Mouse (Mus musculus) ES-E14 (cell line): Measurements from ENCODE around the gene Acvr1. TPM values are rescaled to one million over a fixed set of nuclear protein-coding genes. Genes with fewer than 3 reads are reported as not detected.

Source experiments
- DNase-seq: peaks from one replicate; pipeline ENCODE4 v3.0.0-alpha.2; 2013; ENCODE audit warnings: low read depth, low spot score
- H3K27ac ChIP-seq: 2 replicates; pipeline ENCODE4 v1.5.1; 2012; ENCODE audit warnings: low read depth, mild to moderate bottlenecking, low read length, moderate library complexity, mixed read lengths; ENCODE audit not compliant: poor library complexity, insufficient read depth, severe bottlenecking
- H3K36me3 ChIP-seq: 2 replicates; pipeline ENCODE4 v1.6.1; 2012; ENCODE audit warnings: mild to moderate bottlenecking, low read length, moderate library complexity, mixed read lengths; ENCODE audit not compliant: control insufficient read depth, poor library complexity, insufficient read depth, severe bottlenecking
- H3K4me1 ChIP-seq, 2 experiments: fragments of 150-350 bp in 1 of 2; sonication (generic) in 1 of 2; 2 replicates each; pipeline ENCODE4 v1.6.1; 2012; ENCODE audit warnings: low read length in 2 of 2, mild to moderate bottlenecking in 1 of 2, mixed read lengths in 1 of 2; ENCODE audit not compliant: control insufficient read depth in 2 of 2, insufficient read depth in 2 of 2, poor library complexity in 1 of 2
- H3K4me3 ChIP-seq, 2 experiments: fragments of 150-350 bp in 1 of 2; sonication (generic) in 1 of 2; 2 replicates each; pipeline ENCODE4 v1.5.1; 2012; ENCODE audit warnings: low read length in 2 of 2, low read depth in 1 of 2, mild to moderate bottlenecking in 1 of 2, mixed read lengths in 1 of 2; ENCODE audit not compliant: insufficient read depth in 1 of 2, poor library complexity in 1 of 2, severe bottlenecking in 1 of 2
- H3K9ac ChIP-seq: 2 replicates; pipeline ENCODE4 v1.6.1; 2012; ENCODE audit warnings: low read depth, mild to moderate bottlenecking, low read length, mixed read lengths; ENCODE audit not compliant: poor library complexity, insufficient read depth, severe bottlenecking
- H3K9me3 ChIP-seq: fragments of 150-350 bp; sonication (generic); 2 replicates; pipeline ENCODE4 v1.6.1; 2012; ENCODE audit warnings: low read depth, mild to moderate bottlenecking, low read length; ENCODE audit not compliant: control insufficient read depth, insufficient read depth
- CHD2 ChIP-seq: IDR thresholded peaks from 2 replicates; pipeline ENCODE4 v1.6.1; 2014; ENCODE audit warnings: mild to moderate bottlenecking, low read depth, low read length, inconsistent platforms
- HCFC1 ChIP-seq: IDR thresholded peaks from 2 replicates; pipeline ENCODE4 v1.6.1; 2012; ENCODE audit warnings: low read length, inconsistent platforms, borderline replicate concordance; ENCODE audit not compliant: insufficient read depth
- MAFK ChIP-seq: IDR thresholded peaks from 2 replicates; pipeline ENCODE4 v1.6.1; 2014; ENCODE audit warnings: mild to moderate bottlenecking, low read depth, low read length, inconsistent platforms; ENCODE audit not compliant: insufficient read depth
- ZC3H11A ChIP-seq: IDR thresholded peaks from 2 replicates; pipeline ENCODE4 v1.6.1; 2012; ENCODE audit warnings: low read depth, mild to moderate bottlenecking, inconsistent platforms, low read length, borderline replicate concordance
- ZNF384 ChIP-seq: IDR thresholded peaks from 2 replicates; pipeline ENCODE4 v1.6.1; 2012; ENCODE audit warnings: low read depth, low read length, inconsistent platforms
- in situ Hi-C, 2 experiments: fragments of 600-800 bp; cut with MboI; formaldehyde crosslinking; loops; one replicate each; pipeline ENCODE4 v1.15.1; 2025; ENCODE audit warnings: low sequenced_read_pairs in 2 of 2, inconsistent platforms in 1 of 2; ENCODE audit not compliant: unreplicated experiment in 2 of 2
- total RNA-seq: library from RNA; depleted of rRNA; stranded (reverse); fragments of 300-350 nt; gene quantifications from 2 replicates; pipeline ENCODE4 v1.2.3, GENCODE M21; 2012

Acvr1 gene
- total RNA-seq, 1 experiment, result 6.6 TPM

DNA sequence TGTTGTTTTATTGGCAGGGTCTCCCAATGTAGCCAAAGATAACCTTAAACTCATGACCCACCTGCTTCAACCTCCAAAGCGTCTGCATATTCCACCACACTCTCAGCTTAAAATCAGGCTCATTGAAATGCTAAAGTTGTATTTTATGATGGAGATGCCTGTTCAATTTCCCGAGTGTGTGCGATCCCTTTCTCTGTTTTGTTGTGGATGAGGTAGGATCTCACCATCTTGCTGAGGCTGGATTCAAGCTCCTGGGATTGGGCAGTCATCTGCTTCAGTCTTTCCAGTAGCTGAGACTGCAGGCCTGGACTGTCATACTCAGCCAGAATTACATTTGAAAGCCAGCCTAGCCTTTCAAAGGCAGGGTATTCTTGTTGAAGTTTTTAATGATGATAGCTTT, 37.8 kb upstream of the Acvr1 start:
- Histone ChIP-seq H3K9ac (no peak overlapping the region), H3K4me3 (no peak overlapping the region), H3K9me3 (no peaks in the 10 kb centered on the region), H3K36me3 (no peaks in the 10 kb centered on the region), H3K4me1 (peaks cover 3 to 5% of the 10 kb centered on the region in 2 experiments; a peak in 3 of 4 replicates), H3K27ac (no peak overlapping the region)
- in situ Hi-C loops, result no loop called here
- TF ChIP-seq ZC3H11A (no peak), ZNF384 (no peak), HCFC1 (no peak)
- no peak for DNase-seq

DNA sequence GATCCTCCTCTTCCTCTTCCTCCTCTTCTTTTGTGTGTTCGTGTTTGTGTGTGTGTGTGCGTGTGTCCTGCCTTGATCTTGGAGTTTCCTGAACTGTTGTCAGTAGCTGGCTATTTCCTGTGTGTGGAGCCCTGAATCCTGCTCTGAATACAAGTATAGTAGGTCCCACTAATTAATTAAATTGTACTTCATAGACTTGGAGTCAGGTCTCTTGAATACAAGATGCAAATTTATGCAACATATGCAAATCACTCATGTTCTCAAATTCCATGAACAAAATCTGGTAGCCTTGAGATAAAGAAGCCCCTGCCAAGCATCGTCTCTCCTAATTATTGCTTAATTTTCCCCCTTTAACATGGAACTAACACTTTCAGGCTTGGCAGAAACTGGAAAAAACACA, 36.4 kb upstream of the Acvr1 start:
- in situ Hi-C loops, result no loop called here
- H3K4me1 ChIP-seq, result peaks cover 3 to 5% of the 10 kb centered on the region in 2 experiments; a peak in 3 of 4 replicates
- no peak overlapping the region for H3K27ac ChIP-seq
- DNase-seq, result no peak
- no peaks in the 10 kb centered on the region for H3K9me3 ChIP-seq
- no peak overlapping the region for H3K4me3 ChIP-seq
- no peaks in the 10 kb centered on the region for H3K36me3 ChIP-seq
- no peak for TF ChIP-seq ZNF384
- H3K9ac ChIP-seq, result no peak overlapping the region

DNA sequence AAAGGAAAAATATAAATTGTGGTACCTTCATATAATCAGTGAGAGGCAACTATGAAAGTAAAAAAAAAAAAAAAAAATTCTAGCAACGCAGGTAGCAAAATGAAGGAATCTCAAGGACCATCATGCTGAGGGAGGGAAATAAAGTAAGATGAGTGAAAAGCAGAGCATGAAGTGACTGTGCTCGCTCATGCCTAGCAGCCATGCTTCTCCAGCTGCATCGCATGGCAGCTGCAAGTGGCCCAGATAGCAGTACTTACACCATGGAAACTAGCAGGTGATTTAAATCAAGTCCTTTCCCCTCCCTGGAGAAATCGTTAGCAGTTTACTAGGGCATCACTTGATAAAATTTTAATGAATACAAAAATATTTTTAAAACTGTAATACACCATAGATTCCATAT, 34.4 kb upstream of the Acvr1 start:
- DNase-seq, result no peak
- in situ Hi-C loops, result no loop called here

GRCm38 (mm10) chr2:58599639-58600038, 32.7 kb upstream of the Acvr1 start:
- no peak for DNase-seq
- Histone ChIP-seq H3K4me1 (peaks cover 0 to 2% of the 10 kb centered on the region in 2 experiments; a peak in 1 of 4 replicates), H3K36me3 (no peaks in the 10 kb centered on the region), H3K4me3 (no peak overlapping the region), H3K27ac (no peak overlapping the region), H3K9me3 (no peaks in the 10 kb centered on the region), H3K9ac (no peak overlapping the region)
- TF ChIP-seq CHD2, result no peak
- TF ChIP-seq ZC3H11A, result no peak
- no peak for TF ChIP-seq HCFC1
- TF ChIP-seq ZNF384, result no peak
- no peak for TF ChIP-seq MAFK
- in situ Hi-C loops, result no loop called here

More for the DNA sequence above, 34.4 kb upstream of the Acvr1 start:
- Histone ChIP-seq H3K36me3 (no peaks in the 10 kb centered on the region), H3K4me1 (peaks cover 3 to 6% of the 10 kb centered on the region in 2 experiments), H3K27ac (no peak overlapping the region), H3K9ac (no peak overlapping the region), H3K4me3 (no peak overlapping the region), H3K9me3 (no peaks in the 10 kb centered on the region)
- TF ChIP-seq HCFC1 (no peak), ZNF384 (no peak), CHD2 (no peak), ZC3H11A (no peak), MAFK (no peak)

- H3K4me3 ChIP-seq, result no peak overlapping the region
- TF ChIP-seq CHD2, result no peak
- DNase-seq, result no peak
- in situ Hi-C loops, result no loop called here
- no peaks in the 10 kb centered on the region for H3K36me3 ChIP-seq
- no peak overlapping the region for H3K27ac ChIP-seq
- H3K4me1 ChIP-seq, result peaks cover 0 to 2% of the 10 kb centered on the region in 2 experiments; a peak in 1 of 4 replicates
- no peaks in the 10 kb centered on the region for H3K9me3 ChIP-seq
- H3K9ac ChIP-seq, result no peak overlapping the region
These were observed 30.6 kb upstream of the Acvr1 start for GRCm38 (mm10) chr2:58597556-58597955.
